Mouse (Mus musculus): ENCODE measurements at regions not wholly inside any gene's neighbourhood (a gene's known extent, or its start where the extent isn't known, plus 50 kb on each side); places are given as distances from the start of the nearest gene placed in this dataset.

DNA sequence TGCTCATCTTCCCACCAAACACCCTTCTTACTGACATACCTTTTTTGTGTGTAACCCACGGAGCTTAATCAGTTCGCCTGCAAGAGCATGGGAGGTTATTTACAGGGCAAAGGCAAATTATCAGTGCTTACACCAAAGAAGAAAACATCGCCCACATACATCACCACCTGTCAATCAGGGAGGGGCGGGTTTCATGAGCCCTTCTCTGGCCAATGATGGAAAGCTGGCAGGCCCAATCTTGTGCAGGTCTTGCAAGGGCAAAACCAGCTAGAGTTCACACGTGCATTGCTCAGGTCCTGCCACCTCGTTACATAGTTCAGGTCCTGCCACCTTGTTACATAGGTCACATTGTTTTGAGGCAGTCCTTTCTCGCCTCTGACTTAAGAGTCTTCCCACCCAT, 214.7 kb upstream of the Hes1 start:
- no peaks in the 10 kb centered on the region for H3K36me3 ChIP-seq
- H3K4me3 ChIP-seq = no peak overlapping the region
- H3K27me3 ChIP-seq = 0 out of 2 replicates have a peak, but pooled peaks cover 3% of the 10 kb centered on the region
- H3K27ac ChIP-seq = no peak overlapping the region
- no peak overlapping the region for H3K9ac ChIP-seq
- no peak for ATAC-seq (replicated peaks; ENCODE audit: insufficient number of reproducible peaks, insufficient read depth, low FRiP score, low read depth)
- H3K9me3 ChIP-seq (replicated peaks) = no peaks in the 10 kb centered on the region
- no peak overlapping the region for H3K4me2 ChIP-seq
- 69% methylated on average over 7 of the region's 7 CpGs for WGBS
- peaks cover 20% of the 10 kb centered on the region for H3K4me1 ChIP-seq (replicated peaks)

- H3K36me3 ChIP-seq = no peaks in the 10 kb centered on the region
- no peak overlapping the region for H3K4me2 ChIP-seq
- H3K4me1 ChIP-seq (replicated peaks) = peaks cover 9% of the 10 kb centered on the region
- no peaks in the 10 kb centered on the region for H3K9me3 ChIP-seq (replicated peaks)
- no peak for ATAC-seq (replicated peaks; ENCODE audit: insufficient number of reproducible peaks, insufficient read depth, low FRiP score, low read depth)
- no peaks in the 10 kb centered on the region for H3K27me3 ChIP-seq
- H3K9ac ChIP-seq = no peak overlapping the region
- H3K27ac ChIP-seq = no peak overlapping the region
- H3K4me3 ChIP-seq = no peak overlapping the region
- WGBS = 84% methylated on average over 3 of the region's 3 CpGs
These were observed 213.6 kb upstream of the Hes1 start for GRCm38 (mm10) chr16:29850616-29851015.

GRCm38 (mm10) chr16:29851827-29852226, 212.4 kb upstream of the Hes1 start:
- 54% methylated on average over 9 of the region's 9 CpGs for WGBS
- H3K9ac ChIP-seq = no peak overlapping the region
- no peak for ATAC-seq (replicated peaks; ENCODE audit: insufficient number of reproducible peaks, insufficient read depth, low FRiP score, low read depth)
- H3K4me2 ChIP-seq = no peak overlapping the region
- H3K36me3 ChIP-seq = no peaks in the 10 kb centered on the region
- H3K27me3 ChIP-seq = no peaks in the 10 kb centered on the region
- H3K4me3 ChIP-seq = no peak overlapping the region
- peaks cover 6% of the 10 kb centered on the region; the same call in 1 of the 2 replicates for H3K4me1 ChIP-seq (replicated peaks)
- no peaks in the 10 kb centered on the region for H3K9me3 ChIP-seq (replicated peaks)
- H3K27ac ChIP-seq = no peak overlapping the region

DNA sequence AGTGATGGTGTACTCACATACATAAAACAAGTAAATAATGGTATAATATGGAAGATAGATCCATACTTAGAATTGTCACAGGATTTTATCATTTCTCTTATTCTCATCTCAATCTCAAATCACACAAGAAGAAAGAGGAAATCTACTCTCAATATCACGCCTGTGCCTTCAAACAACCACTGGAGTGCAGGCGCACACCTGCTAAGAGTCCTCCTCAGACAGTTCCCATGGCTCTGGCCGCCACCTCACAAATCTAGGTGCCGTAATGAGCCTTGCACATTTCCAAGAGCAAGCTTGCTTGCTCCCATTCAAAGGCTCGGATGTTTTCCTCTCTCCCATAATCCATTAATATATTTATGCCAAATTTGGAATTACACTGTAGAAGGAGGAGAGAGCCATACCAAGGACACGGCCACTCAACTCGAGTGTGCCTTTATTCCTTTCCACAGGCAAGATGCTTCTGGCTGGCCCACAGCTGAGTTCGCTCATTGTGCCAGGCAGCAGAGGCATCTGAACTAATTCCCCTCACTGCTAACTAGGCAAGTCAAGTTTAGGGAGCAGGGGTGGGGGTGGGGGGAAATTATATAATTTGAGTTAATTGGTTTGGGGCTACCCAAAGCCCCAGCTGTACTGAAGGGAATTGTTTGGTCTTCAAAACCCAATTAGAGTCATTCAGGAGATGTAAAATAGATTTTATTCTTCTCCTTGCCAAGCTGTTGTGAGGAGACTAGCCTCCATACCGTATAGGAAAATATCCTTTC, 209.2 kb upstream of the Hes1 start:
- no peak for ATAC-seq (replicated peaks; ENCODE audit: insufficient number of reproducible peaks, insufficient read depth, low FRiP score, low read depth)
- peaks cover 6% of the 10 kb centered on the region; the same call in 1 of the 2 replicates for H3K27me3 ChIP-seq
- no peak overlapping the region for H3K4me2 ChIP-seq
- 0 out of 2 replicates have a peak, but pooled peaks cover 4% of the 10 kb centered on the region for H3K4me1 ChIP-seq (replicated peaks)
- no peaks in the 10 kb centered on the region for H3K36me3 ChIP-seq
- H3K9me3 ChIP-seq (replicated peaks) = no peaks in the 10 kb centered on the region
- WGBS = 89% methylated on average over 9 of the region's 9 CpGs
- no peak overlapping the region for H3K9ac ChIP-seq
- no peak overlapping the region for H3K27ac ChIP-seq
- no peak overlapping the region for H3K4me3 ChIP-seq

GRCm38 (mm10) chr16:29856545-29856944, 207.6 kb upstream of the Hes1 start:
- 86% methylated on average over 1 of the region's 1 CpGs for WGBS
- ATAC-seq (replicated peaks; ENCODE audit: insufficient number of reproducible peaks, insufficient read depth, low FRiP score, low read depth) = no peak
- Histone ChIP-seq H3K27me3 (peaks cover 8% of the 10 kb centered on the region; the same call in 1 of the 2 replicates), H3K4me2 (no peak overlapping the region), H3K4me3 (no peak overlapping the region), H3K9me3 (replicated peaks) (no peaks in the 10 kb centered on the region), H3K9ac (no peak overlapping the region), H3K4me1 (replicated peaks) (peaks cover 10% of the 10 kb centered on the region), H3K27ac (no peak overlapping the region), H3K36me3 (no peaks in the 10 kb centered on the region)

DNA sequence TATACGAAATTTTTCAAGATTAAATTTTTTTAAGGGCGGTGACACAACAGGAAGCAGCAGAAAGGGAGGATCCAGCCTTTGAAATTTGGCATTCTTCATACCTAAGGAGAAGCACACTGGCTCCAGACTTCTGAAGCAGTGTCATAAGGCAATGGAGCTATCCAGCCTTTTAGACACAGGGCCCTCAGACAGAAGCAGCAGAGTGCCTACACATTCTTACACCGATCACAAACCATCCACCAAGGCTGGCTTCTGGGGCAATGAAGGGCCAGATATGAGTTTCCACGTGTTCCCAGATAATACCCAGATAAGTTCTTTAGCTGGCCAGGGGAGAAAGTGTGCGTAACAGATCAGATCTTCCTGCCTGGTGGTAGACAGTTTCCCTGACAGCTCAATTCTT, 205.5 kb upstream of the Hes1 start:
- no peaks in the 10 kb centered on the region for H3K9me3 ChIP-seq (replicated peaks)
- H3K4me1 ChIP-seq (replicated peaks) = peaks cover 10% of the 10 kb centered on the region
- H3K4me2 ChIP-seq = no peak overlapping the region
- H3K36me3 ChIP-seq = no peaks in the 10 kb centered on the region
- 58% methylated on average over 5 of the region's 5 CpGs for WGBS
- peaks cover 8% of the 10 kb centered on the region; the same call in 1 of the 2 replicates for H3K27me3 ChIP-seq
- no peak for ATAC-seq (replicated peaks; ENCODE audit: insufficient number of reproducible peaks, insufficient read depth, low FRiP score, low read depth)
- no peak overlapping the region for H3K27ac ChIP-seq
- no peak overlapping the region for H3K9ac ChIP-seq
- H3K4me3 ChIP-seq = no peak overlapping the region

DNA sequence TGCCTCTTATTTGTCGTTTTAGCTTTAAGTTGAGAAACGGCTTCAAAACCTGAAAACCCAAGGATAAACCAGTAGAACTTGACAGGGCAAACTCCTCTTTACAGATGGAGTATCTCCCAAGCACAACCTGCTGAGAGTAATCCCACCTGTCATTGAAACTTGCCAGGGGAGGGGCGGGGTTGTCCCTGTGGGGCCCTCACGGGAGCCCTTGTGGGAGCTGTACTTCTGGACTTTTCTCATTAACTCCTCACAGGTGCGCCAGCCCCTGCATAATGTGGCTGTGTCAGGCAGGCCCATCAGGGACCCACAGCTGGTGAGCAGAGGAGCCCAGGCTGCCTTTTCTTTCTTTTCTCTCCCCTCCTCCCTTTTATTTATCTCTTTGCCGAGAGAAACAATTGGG, 203.9 kb upstream of the Hes1 start:
- WGBS = 53% methylated on average over 6 of the region's 6 CpGs
- peaks cover 10% of the 10 kb centered on the region for H3K4me1 ChIP-seq (replicated peaks)

DNA sequence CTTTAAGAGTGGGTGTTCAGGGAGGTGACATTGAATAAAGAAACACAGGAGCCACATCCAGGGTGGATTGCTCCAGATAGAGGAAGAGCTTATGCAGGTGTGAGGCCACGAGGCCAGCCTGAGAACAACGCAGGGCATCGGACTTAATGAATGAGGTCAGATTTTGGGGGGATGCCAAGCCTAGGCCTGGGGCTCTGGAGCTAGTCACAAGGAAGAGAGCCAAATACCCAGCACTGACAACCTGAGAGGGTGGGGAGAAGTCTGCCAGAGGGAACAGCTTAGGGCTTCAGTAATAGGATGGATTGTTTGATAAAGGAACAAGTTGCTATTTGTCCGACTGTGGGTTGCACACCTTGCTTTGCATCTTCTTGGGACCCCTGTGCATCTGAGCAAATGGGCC, 203.1 kb upstream of the Hes1 start:
- H3K27me3 ChIP-seq = peaks cover 8% of the 10 kb centered on the region; the same call in 1 of the 2 replicates
- H3K4me1 ChIP-seq (replicated peaks) = peaks cover 10% of the 10 kb centered on the region
- no peak overlapping the region for H3K4me2 ChIP-seq
- no peaks in the 10 kb centered on the region for H3K9me3 ChIP-seq (replicated peaks)
- 27% methylated on average over 4 of the region's 4 CpGs for WGBS
- H3K36me3 ChIP-seq = no peaks in the 10 kb centered on the region
- no peak overlapping the region for H3K27ac ChIP-seq
- H3K9ac ChIP-seq = no peak overlapping the region
- no peak overlapping the region for H3K4me3 ChIP-seq
- no peak for ATAC-seq (replicated peaks; ENCODE audit: insufficient number of reproducible peaks, insufficient read depth, low FRiP score, low read depth)

More for the DNA sequence above, 203.9 kb upstream of the Hes1 start:
- Histone ChIP-seq H3K4me2 (no peak overlapping the region), H3K27me3 (peaks cover 8% of the 10 kb centered on the region; the same call in 1 of the 2 replicates), H3K27ac (no peak overlapping the region), H3K9me3 (replicated peaks) (no peaks in the 10 kb centered on the region), H3K4me3 (no peak overlapping the region), H3K9ac (no peak overlapping the region), H3K36me3 (no peaks in the 10 kb centered on the region)
- no peak for ATAC-seq (replicated peaks; ENCODE audit: insufficient number of reproducible peaks, insufficient read depth, low FRiP score, low read depth)

- Histone ChIP-seq H3K27me3 (no peaks in the 10 kb centered on the region), H3K36me3 (no peaks in the 10 kb centered on the region), H3K4me1 (replicated peaks) (peaks cover 6% of the 10 kb centered on the region), H3K9ac (no peak overlapping the region), H3K27ac (no peak overlapping the region), H3K4me2 (no peak overlapping the region), H3K9me3 (replicated peaks) (no peaks in the 10 kb centered on the region), H3K4me3 (no peak overlapping the region)
- no peak for ATAC-seq (replicated peaks; ENCODE audit: insufficient number of reproducible peaks, insufficient read depth, low FRiP score, low read depth)
- WGBS = 46% methylated on average over 17 of the region's 17 CpGs
These were observed 199.0 kb upstream of the Hes1 start for GRCm38 (mm10) chr16:29865075-29865740.

DNA sequence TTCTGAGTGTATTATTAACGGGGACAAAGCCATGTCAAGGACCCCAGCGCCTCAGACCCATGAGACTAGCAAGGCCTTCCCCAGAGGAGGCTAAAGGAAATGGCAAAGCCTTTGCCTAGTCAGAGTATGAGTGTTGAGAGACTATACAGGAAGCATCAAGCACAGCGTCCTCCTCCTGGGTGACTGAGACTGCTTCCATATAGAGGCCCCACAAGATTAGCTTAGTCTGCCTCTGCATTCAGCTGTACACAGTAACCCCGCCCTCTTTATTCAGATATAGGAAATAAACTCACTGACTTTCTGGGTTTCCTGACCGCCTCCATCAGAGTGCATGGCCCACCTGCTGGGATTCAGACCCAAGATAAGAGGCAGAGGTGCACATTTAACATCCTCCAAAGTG, 192.8 kb upstream of the Hes1 start:
- Histone ChIP-seq H3K4me1 (replicated peaks) (no peaks in the 10 kb centered on the region), H3K9ac (no peak overlapping the region), H3K36me3 (no peaks in the 10 kb centered on the region), H3K27me3 (no peaks in the 10 kb centered on the region), H3K4me2 (no peak overlapping the region), H3K9me3 (replicated peaks) (no peaks in the 10 kb centered on the region), H3K4me3 (no peak overlapping the region), H3K27ac (no peak overlapping the region)
- WGBS = 73% methylated on average over 5 of the region's 5 CpGs
- ATAC-seq (replicated peaks; ENCODE audit: insufficient number of reproducible peaks, insufficient read depth, low FRiP score, low read depth) = no peak

GRCm38 (mm10) chr16:29876196-29876595, 188.0 kb upstream of the Hes1 start:
- Histone ChIP-seq H3K9me3 (replicated peaks) (no peaks in the 10 kb centered on the region), H3K27me3 (no peaks in the 10 kb centered on the region), H3K27ac (no peak overlapping the region), H3K4me2 (no peak overlapping the region), H3K9ac (no peak overlapping the region), H3K36me3 (no peaks in the 10 kb centered on the region), H3K4me3 (no peak overlapping the region), H3K4me1 (replicated peaks) (peaks cover 7% of the 10 kb centered on the region)
- ATAC-seq (replicated peaks; ENCODE audit: insufficient number of reproducible peaks, insufficient read depth, low FRiP score, low read depth) = no peak
- WGBS = 58% methylated on average over 8 of the region's 8 CpGs

Data from heart, embryonic 15.5 days (tissue).